Mouse (Mus musculus): ENCODE results near the gene Tcl1b2.
"Not testable (repeated sequence)": the region's sequence is repeated elsewhere in the genome, so short reads cannot be mapped to it uniquely, and the experiment has no call there.

Gene Tcl1b2

DNA sequence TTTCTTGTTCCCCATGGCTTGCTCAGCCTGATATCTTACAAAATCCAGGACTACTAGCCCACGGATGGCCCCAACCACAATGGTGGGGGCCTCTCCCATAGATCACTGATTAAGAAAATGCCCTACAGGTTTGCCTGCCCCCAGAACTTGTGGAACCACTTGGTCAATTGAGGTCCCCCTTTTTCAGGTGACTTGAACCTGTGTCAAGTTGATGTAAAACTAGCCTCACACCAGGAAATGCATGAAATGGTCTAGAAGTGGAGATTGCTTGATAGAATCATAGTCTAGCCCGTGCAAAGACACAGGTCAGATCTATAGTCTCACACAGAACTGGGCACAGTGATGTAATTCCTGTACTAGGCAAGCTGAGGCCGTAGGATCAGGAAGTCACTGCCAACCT, at the start of gene Tcl1b2:
Tcl1b2 (plus strand) TSS at position 301 of the 400 bp plus-strand sequence.
- in situ Hi-C loops (cut with MboI, MseI): loop anchor here (5.0 kb wide), 1 partner anchor 57 kb away; the partner anchor contains the start of gene Tcl1b4

DNA sequence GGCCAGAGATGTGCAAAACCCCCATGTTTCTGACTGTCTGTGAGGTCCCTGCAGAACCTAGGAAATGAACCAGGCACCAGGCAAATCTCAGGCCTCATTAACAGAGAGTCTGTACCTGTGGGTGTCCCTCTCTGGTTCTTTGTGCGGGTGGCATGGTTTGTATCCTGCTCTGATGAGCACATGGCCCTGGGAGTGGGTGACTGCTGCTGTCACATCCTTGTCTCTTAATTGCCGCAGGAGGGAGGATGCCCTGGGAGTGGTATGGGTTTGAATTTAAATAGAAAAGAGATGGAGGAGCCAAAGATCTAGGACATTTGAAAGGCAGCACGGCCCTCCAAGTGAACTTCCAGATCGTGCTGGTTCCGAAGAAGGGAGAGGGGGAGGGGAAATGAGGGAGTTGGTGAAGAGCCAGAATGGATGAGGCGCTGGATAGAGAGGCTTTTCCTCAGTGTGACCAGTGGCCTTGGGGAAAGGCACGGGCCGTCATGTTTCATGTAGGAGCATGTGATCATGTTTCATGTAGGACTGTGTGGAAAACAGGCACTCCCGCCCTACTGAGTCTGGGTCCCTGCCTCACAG, 46.3 kb upstream of the Tcl1b2 start:
- in situ Hi-C loops (cut with MboI, MseI): loop anchor here (5.0 kb wide), 1 partner anchor 37 kb away; no protein-coding TSS in a partner anchor

GRCm38 (mm10) chr12:105102901-105103300, 42.9 kb upstream of the Tcl1b2 start:
- in situ Hi-C loops (cut with MboI, MseI): no loop called here

GRCm38 (mm10) chr12:105104036-105104435, 41.8 kb upstream of the Tcl1b2 start:
- in situ Hi-C loops (cut with MboI, MseI): no loop called here

GRCm38 (mm10) chr12:105105326-105105725, 40.5 kb upstream of the Tcl1b2 start:
- in situ Hi-C loops (cut with MboI, MseI): no loop called here

- in situ Hi-C loops (cut with MboI, MseI): no loop called here
These were observed 37.0 kb upstream of the Tcl1b2 start for GRCm38 (mm10) chr12:105108856-105109255.

- in situ Hi-C loops (cut with MboI, MseI): no loop called here
These were observed 36.4 kb upstream of the Tcl1b2 start for GRCm38 (mm10) chr12:105109406-105109805.

DNA sequence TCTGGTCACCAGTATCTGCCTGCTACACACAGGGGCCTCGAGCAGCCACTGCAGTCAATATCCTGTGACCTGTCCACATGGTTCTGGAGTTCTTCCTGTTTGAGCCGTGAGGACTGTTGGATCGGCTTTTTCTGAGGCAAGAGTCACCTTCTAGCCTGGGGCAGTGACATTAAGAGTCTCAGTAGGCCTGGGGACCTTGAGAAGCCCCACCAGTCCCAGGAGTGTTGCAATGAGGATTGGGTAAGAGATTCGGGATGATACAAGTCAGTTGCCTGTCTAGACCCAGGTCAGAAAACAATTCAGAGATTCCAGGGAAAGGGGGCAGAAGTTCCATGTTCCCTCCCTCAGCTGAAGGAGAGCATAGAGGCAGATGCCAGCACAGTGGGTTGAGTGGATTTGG, 36.0 kb upstream of the Tcl1b2 start:
- in situ Hi-C loops (cut with MboI, MseI): no loop called here

DNA sequence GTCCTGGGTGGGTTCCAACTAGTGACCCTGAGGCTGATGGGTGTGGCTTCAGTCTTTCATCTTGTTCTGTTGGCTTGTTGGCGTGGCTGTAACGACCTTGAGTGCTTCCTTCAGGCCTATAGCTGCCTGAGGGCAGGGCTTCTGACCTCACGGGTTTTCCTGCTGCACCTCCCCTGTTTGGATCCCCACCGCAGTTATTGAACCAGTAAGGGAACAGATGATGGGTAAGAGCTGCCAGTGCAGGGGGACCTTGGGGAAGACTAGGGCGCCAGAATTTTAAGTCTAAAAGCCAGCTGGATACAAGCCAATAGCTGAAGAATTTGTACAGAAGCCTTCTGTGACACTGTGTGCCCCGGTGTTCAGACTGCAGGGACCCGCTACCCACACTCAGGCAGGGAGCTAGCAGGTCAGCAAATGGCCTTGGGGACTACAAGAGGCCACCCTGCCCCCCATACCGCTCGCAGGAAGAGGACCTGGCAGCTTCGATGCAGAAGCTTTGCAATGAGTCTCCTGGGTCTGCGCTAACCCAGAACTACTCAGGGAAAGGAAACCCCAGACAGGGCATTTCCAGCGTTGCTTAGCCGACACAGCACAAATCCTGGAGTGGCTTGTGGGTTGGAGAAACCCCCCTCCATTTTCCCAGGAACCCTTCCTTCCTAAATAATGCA, 33.4 kb upstream of the Tcl1b2 start:
- in situ Hi-C loops (cut with MboI, MseI): no loop called here

GRCm38 (mm10) chr12:105116648-105117047, 29.2 kb upstream of the Tcl1b2 start:
- in situ Hi-C loops (cut with MboI, MseI): no loop called here

- in situ Hi-C loops (cut with MboI, MseI): no loop called here
These were observed 20.5 kb upstream of the Tcl1b2 start for GRCm38 (mm10) chr12:105125362-105125761.

- in situ Hi-C loops (cut with MboI, MseI): no loop called here
These were observed 19.3 kb upstream of the Tcl1b2 start for GRCm38 (mm10) chr12:105126516-105126915.

DNA sequence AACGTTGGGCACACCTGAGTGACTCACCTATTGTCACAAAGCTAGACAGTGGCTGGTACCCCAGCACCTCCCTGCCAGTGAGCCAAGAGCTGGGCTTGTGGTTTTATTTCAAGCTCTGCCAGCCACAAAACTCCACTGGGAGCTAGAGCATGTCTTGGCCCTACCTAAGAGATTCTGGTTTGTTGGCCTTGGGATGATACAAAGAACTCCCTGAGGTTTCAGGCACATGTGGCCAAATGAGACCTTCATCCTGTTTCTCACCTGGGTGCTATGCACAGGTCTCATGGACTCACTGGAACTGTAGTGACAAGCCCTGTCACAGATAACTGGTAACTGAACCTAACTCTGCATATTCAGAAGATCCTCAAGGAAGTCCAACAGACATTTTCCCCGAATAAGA, 18.2 kb upstream of the Tcl1b2 start:
- in situ Hi-C loops (cut with MboI, MseI): no loop called here

- in situ Hi-C loops (cut with MboI, MseI): not testable (repeated sequence)
These were observed 16.2 kb upstream of the Tcl1b2 start for GRCm38 (mm10) chr12:105129494-105130205.

GRCm38 (mm10) chr12:105134167-105134566, 11.6 kb upstream of the Tcl1b2 start:
- in situ Hi-C loops (cut with MboI, MseI): not testable (repeated sequence)

GRCm38 (mm10) chr12:105134826-105135225, 11.0 kb upstream of the Tcl1b2 start:
- in situ Hi-C loops (cut with MboI, MseI): not testable (repeated sequence)

DNA sequence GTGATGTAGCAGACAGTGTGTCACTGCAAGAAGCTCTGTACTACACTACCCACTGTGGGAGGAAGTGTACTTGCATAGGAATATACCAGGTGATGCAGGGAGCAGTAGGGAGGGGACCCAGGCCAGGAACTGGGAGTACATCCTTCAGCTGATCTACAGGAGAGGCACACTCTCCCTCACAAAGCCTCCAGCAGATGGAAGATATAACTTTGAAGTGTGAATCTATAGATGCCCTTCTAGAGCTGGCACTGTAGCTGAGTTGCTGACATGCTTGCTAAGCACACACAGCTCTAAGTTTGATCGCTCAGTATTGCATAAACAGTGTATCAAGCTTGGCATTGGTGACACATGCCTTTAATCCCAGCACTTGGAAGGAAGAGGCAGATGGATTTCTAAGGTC, 8.1 kb upstream of the Tcl1b2 start:
- in situ Hi-C loops (cut with MboI, MseI): not testable (repeated sequence)

GRCm38 (mm10) chr12:105143096-105143495, 2.7 kb upstream of the Tcl1b2 start:
- in situ Hi-C loops (cut with MboI, MseI): no loop called here

DNA sequence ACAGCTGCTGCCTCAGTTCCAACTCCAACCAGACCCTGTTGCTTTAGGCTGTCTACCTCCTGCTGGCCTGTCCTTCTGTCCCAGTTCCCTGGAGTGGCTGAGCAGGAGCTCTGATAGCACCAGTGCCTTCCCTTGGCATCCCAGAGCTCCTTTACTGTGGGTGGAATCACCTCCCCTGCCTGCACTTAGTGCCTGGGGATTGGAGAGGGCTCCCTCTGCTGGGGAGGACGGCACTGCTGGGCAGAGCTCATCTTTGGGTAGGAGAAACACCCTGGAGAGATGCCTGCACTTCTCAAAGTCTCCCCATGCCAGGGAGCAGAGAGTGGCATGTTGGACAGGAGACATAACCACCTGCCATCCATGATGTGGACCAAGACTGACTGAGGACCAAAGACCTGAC, 886 bp upstream of the Tcl1b2 start:
- in situ Hi-C loops (cut with MboI, MseI): loop anchor here (5.0 kb wide), 1 partner anchor 57 kb away; the partner anchor contains the start of gene Tcl1b4

DNA sequence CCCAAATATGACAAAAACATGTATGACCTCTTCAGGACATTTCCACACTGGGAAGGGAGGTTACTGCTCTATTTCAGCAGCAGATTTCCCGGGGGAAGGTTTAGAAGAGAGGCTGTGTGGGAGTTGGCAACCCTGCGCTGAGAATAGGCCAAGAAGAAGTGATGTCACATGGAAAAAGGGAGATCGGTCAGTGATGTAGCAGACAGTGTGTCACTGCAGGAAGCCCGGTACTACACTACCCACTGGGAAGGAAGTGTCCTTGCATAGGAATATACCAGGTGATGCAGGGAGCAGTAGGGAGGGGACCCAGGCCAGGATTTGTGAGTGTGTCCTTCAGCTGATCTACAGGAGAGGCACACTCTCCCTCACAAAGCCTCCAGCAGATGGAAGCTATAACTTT, 9.5 kb downstream of the Tcl1b2 start:
- in situ Hi-C loops (cut with MboI, MseI): not testable (repeated sequence)

- in situ Hi-C loops (cut with MboI, MseI): no loop called here
These were observed 13.0 kb downstream of the Tcl1b2 start for GRCm38 (mm10) chr12:105158842-105159241.

- in situ Hi-C loops (cut with MboI, MseI): no loop called here
These were observed 13.6 kb downstream of the Tcl1b2 start, which contains the start of gene Tcl1b1 for GRCm38 (mm10) chr12:105159390-105159789. Gene Tcl1b1, plus strand, starts transcription at chr12:105159690.

DNA sequence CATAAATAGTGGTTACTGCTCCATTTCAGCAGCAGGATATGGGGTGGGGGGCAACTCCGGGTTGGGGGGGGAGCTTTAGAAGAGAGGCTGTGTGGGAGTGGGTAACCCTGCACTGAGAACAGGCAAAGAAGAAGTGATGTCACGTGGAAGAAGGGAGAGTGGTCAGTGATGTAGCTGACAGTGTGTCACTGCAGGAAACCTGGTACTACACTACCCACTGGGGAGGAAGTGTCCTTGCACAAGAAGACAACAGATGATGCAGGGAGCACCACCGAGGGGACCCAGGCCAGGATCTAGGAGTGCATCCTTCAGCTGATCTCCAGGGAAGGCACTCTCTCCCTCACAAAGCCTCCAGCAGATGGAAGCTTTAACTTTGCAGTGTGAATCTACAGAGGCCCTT, 20.9 kb downstream of the Tcl1b2 start:
- in situ Hi-C loops (cut with MboI, MseI): no loop called here

All from T-helper 2 cell (primary cell).